Mouse (Mus musculus) MEL (cell line): ENCODE measurements around the gene Ifitm3. TPM values are rescaled to one million over a fixed set of nuclear protein-coding genes. Genes with fewer than 3 reads are reported as not detected.
"Not testable (repeated sequence)": the region's sequence is repeated elsewhere in the genome, so short reads cannot be mapped to it uniquely, and the experiment has no call there.

ENCODE experiments used
- DNase-seq: peaks from one replicate; pipeline ENCODE4 v3.0.0; 2011; ENCODE audit warnings: low read depth, low spot score
- H3K27ac ChIP-seq: 2 replicates; pipeline ENCODE4 v1.5.1; 2012; ENCODE audit warnings: low read depth, mild to moderate bottlenecking, control low read depth, low read length, moderate library complexity; ENCODE audit not compliant: control insufficient read depth
- H3K27me3 ChIP-seq, 2 experiments: fragments of 150-350 bp in 1 of 2; sonication (generic) in 1 of 2; 2 replicates each; pipeline ENCODE4 v1.6.1; 2012; ENCODE audit warnings: low read length in 2 of 2, mild to moderate bottlenecking in 2 of 2, improper control_type of control experiment in 1 of 2, moderate library complexity in 1 of 2; ENCODE audit not compliant: insufficient read depth in 2 of 2, control insufficient read depth in 1 of 2
- H3K36me3 ChIP-seq, 2 experiments: 2 replicates each; pipeline ENCODE4 v1.6.1; 2012 to 2014; ENCODE audit warnings: low read length in 2 of 2, improper control_type of control experiment in 1 of 2, inconsistent platforms in 1 of 2, mild to moderate bottlenecking in 1 of 2; ENCODE audit not compliant: insufficient read depth in 2 of 2, control insufficient read depth in 1 of 2
- H3K4me1 ChIP-seq, 2 experiments: fragments of 150-350 bp in 1 of 2; sonication (generic) in 1 of 2; 2 replicates each; pipeline ENCODE4 v1.6.1; 2012; ENCODE audit warnings: low read length in 2 of 2, improper control_type of control experiment in 1 of 2, mild to moderate bottlenecking in 1 of 2; ENCODE audit not compliant: insufficient read depth in 2 of 2, control insufficient read depth in 1 of 2
- H3K4me3 ChIP-seq, 2 experiments: fragments of 150-350 bp in 1 of 2; sonication (generic) in 1 of 2; 2 replicates each; pipeline ENCODE4 v1.5.1; 2012; ENCODE audit warnings: low read depth in 2 of 2, low read length in 2 of 2, mild to moderate bottlenecking in 2 of 2, moderate library complexity in 2 of 2, control low read depth in 1 of 2, improper control_type of control experiment in 1 of 2; ENCODE audit not compliant: control insufficient read depth in 1 of 2, insufficient read depth in 1 of 2
- H3K79me2 ChIP-seq: 2 replicates; pipeline ENCODE4 v1.6.1; 2012; ENCODE audit warnings: mild to moderate bottlenecking, low read length, moderate library complexity; ENCODE audit not compliant: control insufficient read depth, poor library complexity, insufficient read depth
- H3K9ac ChIP-seq: 2 replicates; pipeline ENCODE4 v1.6.1; 2012; ENCODE audit warnings: low read depth, mild to moderate bottlenecking, control low read depth, low read length, moderate library complexity; ENCODE audit not compliant: control insufficient read depth, poor library complexity, severe bottlenecking
- H3K9me3 ChIP-seq: fragments of 150-350 bp; sonication (generic); replicated peaks from 2 replicates; pipeline ENCODE4 v1.6.1; 2012; ENCODE audit warnings: mild to moderate bottlenecking, low read length, improper control_type of control experiment, moderate library complexity; ENCODE audit not compliant: insufficient read depth
- BHLHE40 ChIP-seq: IDR thresholded peaks from 2 replicates; pipeline ENCODE4 v1.6.1; 2012; ENCODE audit warnings: low read depth, mild to moderate bottlenecking, inconsistent platforms, low read length, improper control_type of control experiment, borderline replicate concordance
- CHD2 ChIP-seq: IDR thresholded peaks from 2 replicates; pipeline ENCODE4 v1.6.1; 2011; ENCODE audit warnings: low read length, improper control_type of control experiment
- CTCF ChIP-seq, 3 experiments: IDR thresholded peaks in 2 of 3; conservative IDR thresholded peaks in 1 of 3; 2 replicates each; pipeline ENCODE4 v1.5.1; 2011 to 2012; ENCODE audit warnings: low read length in 3 of 3, low read depth in 2 of 3, mild to moderate bottlenecking in 2 of 3, improper control_type of control experiment in 1 of 3, inconsistent platforms in 1 of 3, mixed read lengths in 1 of 3, moderate library complexity in 1 of 3; ENCODE audit not compliant: control insufficient read depth in 1 of 3, insufficient read depth in 1 of 3, poor library complexity in 1 of 3, severe bottlenecking in 1 of 3
- ELF1 ChIP-seq: IDR thresholded peaks from 2 replicates; pipeline ENCODE4 v1.6.1; 2014; ENCODE audit warnings: low read depth, mild to moderate bottlenecking, inconsistent platforms, low read length, improper control_type of control experiment, moderate library complexity
- GABPA ChIP-seq: IDR thresholded peaks from 2 replicates; pipeline ENCODE4 v1.6.1; 2012; ENCODE audit warnings: low read depth, mild to moderate bottlenecking, inconsistent platforms, low read length, improper control_type of control experiment, moderate library complexity
- MAFK ChIP-seq: IDR thresholded peaks from 2 replicates; pipeline ENCODE4 v1.6.1; 2011; ENCODE audit warnings: low read depth, mild to moderate bottlenecking, low read length, improper control_type of control experiment, borderline replicate concordance
- MAX ChIP-seq: IDR thresholded peaks from 2 replicates; pipeline ENCODE4 v1.6.1; 2011; ENCODE audit warnings: low read length, improper control_type of control experiment
- MEF2A ChIP-seq: IDR thresholded peaks from 2 replicates; pipeline ENCODE4 v1.6.1; 2014; ENCODE audit warnings: low read depth, mild to moderate bottlenecking, inconsistent platforms, low read length, improper control_type of control experiment; ENCODE audit not compliant: poor library complexity, insufficient replicate concordance, severe bottlenecking; ENCODE audit errors: extremely low read depth
- MXI1 ChIP-seq: IDR thresholded peaks from 2 replicates; pipeline ENCODE4 v1.6.1; 2011; ENCODE audit warnings: mild to moderate bottlenecking, low read depth, low read length, improper control_type of control experiment
- MYB ChIP-seq: IDR thresholded peaks from 2 replicates; pipeline ENCODE4 v1.6.1; 2011; ENCODE audit warnings: mild to moderate bottlenecking, low read depth, low read length, improper control_type of control experiment
- NELFE ChIP-seq: IDR thresholded peaks from 2 replicates; pipeline ENCODE4 v1.6.1; 2011; ENCODE audit warnings: low read depth, low read length, improper control_type of control experiment
- RCOR1 ChIP-seq: IDR thresholded peaks from 2 replicates; pipeline ENCODE4 v1.6.1; 2012; ENCODE audit warnings: low read depth, mild to moderate bottlenecking, inconsistent platforms, low read length, improper control_type of control experiment
- TAL1 ChIP-seq: IDR thresholded peaks from 2 replicates; pipeline ENCODE4 v1.6.1; 2012; ENCODE audit warnings: mild to moderate bottlenecking, inconsistent platforms, low read length, moderate library complexity, mixed read lengths
- USF1 ChIP-seq: IDR thresholded peaks from 2 replicates; pipeline ENCODE4 v1.6.1; 2014; ENCODE audit warnings: low read depth, mild to moderate bottlenecking, inconsistent platforms, low read length, improper control_type of control experiment, moderate library complexity
- USF2 ChIP-seq, 2 experiments: IDR thresholded peaks; 2 replicates each; pipeline ENCODE4 v1.6.1; 2011 to 2012; ENCODE audit warnings: improper control_type of control experiment in 2 of 2, low read length in 2 of 2, borderline replicate concordance in 1 of 2, inconsistent platforms in 1 of 2, low read depth in 1 of 2, mild to moderate bottlenecking in 1 of 2; ENCODE audit not compliant: insufficient read depth in 1 of 2
- ZC3H11A ChIP-seq: IDR thresholded peaks from 2 replicates; pipeline ENCODE4 v1.6.1; 2012; ENCODE audit warnings: low read depth, mild to moderate bottlenecking, inconsistent platforms, low read length, improper control_type of control experiment
- polyA plus RNA-seq, 2 experiments: library from polyadenylated mRNA; stranded (reverse) in 1 of 2; unstranded in 1 of 2; fragments of >175 nt in 1 of 2; fragments of >200 nt in 1 of 2; gene quantifications; 2 replicates each; pipeline versions ENCODE4 v1.2.1 to v1.2.4; 2012; ENCODE audit warnings: low replicate concordance in 2 of 2, low read depth in 1 of 2; ENCODE audit not compliant: insufficient read length in 2 of 2, insufficient read depth in 1 of 2, missing spikeins in 1 of 2
- total RNA-seq: library from RNA; depleted of rRNA; stranded (reverse); fragments of 300-350 nt; gene quantifications from 2 replicates; pipeline ENCODE4 v1.2.3, GENCODE M21; 2012

Ifitm3 gene
- total and polyA plus RNA-seq, 3 experiments: 6.4 to 12.8 TPM; not detected in 1

DNA sequence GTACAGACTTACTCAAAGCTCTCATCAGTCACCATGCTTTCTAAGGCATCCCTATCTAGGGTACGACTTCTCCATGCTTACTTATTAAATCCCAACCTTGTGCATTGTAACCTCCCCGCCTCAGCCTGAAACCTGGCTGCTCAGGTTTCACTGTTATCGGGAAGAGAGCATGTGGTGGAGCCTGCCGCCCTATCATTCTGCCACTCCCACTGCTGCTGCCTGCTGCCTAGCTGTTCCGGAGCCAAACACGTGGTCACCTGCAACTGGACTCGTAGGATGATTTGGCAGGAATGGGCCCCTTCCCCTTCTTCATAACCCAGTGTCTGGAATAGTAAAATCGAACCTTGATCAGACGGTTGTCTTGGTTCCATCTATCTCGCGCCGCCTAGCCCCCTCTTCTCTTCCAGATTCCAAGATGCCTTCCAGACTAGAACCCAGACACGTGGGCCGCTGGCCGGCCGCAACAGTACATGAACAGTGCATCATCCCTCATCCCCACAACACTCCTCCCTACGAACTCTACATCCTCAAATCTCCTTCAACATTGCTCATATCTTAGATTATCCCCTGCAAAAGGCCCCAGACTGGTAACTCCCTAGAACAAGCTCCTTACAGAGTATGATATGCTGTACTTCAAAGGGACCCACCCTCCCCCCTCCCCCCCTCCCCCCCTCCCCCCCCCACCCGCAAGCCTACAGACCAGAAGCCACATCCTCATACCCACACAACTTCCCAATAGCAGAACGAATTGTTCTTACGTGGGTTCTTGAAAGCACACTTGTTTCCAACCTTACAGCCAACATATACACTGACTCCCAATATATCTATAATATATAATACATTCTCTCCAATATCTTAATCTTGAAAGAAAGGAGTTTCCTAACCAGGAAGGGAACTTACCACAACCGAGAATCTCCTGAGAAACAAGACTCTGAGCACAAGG is 27.8 kb upstream of the Ifitm3 start (continued):
- TF ChIP-seq MEF2A (no peak), USF1 (peak; percentile 66), MAFK (no peak), TAL1 (peak; percentile 36; the same call in 1 of the 2 replicates), GABPA (no peak), ELF1 (no peak), MXI1 (peak; percentile 95), MYB (no peak), ZC3H11A (no peak), RCOR1 (no peak), NELFE (no peak), CTCF (IDR thresholded peaks at IDR 0.05 in 2 of 3, conservative IDR thresholded peaks at IDR 0.05 in 1 of 3; ENCODE audit: control insufficient read depth in 1 of 3, insufficient read depth in 1 of 3, low read depth in 2 of 3, low read length in 3 of 3, poor library complexity in 1 of 3, severe bottlenecking in 1 of 3) (no peak), USF2 (IDR thresholded peaks at IDR 0.05; ENCODE audit: borderline replicate concordance in 1 of 2, insufficient read depth in 1 of 2, low read depth in 1 of 2, low read length in 2 of 2) (no peak), MAX (peak; percentile 94)

DNA sequence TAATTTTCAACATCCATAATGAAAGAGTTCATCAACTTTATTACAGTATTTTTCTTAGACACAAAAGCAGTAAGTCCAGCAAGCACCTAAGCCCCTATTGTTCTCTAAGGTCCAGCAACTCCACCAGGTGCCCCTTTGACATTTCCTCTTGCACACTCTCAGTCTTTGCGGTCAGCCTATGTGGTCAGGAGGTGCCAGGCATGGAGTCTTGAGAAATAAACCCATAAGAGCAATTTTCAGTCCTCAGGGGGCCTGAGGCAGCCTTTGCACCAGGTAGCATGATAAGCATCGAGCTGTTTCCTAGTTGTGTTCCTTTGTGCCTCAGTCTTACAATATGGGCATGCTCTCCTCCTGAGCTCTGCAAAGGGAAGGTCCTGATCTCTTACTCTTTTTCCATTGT is 26.1 kb upstream of the Ifitm3 start:
- H3K9ac ChIP-seq, H3K4me3 ChIP-seq, H3K9me3 ChIP-seq, H3K27ac ChIP-seq, H3K4me1 ChIP-seq, DNase-seq, H3K79me2 ChIP-seq: not testable (repeated sequence)
- Histone ChIP-seq H3K36me3 (peaks cover 0 to 12% of the 10 kb centered on the region in 2 experiments; a peak in 2 of 4 replicates), H3K27me3 (peaks cover 8 to 10% of the 10 kb centered on the region in 2 experiments)

DNA sequence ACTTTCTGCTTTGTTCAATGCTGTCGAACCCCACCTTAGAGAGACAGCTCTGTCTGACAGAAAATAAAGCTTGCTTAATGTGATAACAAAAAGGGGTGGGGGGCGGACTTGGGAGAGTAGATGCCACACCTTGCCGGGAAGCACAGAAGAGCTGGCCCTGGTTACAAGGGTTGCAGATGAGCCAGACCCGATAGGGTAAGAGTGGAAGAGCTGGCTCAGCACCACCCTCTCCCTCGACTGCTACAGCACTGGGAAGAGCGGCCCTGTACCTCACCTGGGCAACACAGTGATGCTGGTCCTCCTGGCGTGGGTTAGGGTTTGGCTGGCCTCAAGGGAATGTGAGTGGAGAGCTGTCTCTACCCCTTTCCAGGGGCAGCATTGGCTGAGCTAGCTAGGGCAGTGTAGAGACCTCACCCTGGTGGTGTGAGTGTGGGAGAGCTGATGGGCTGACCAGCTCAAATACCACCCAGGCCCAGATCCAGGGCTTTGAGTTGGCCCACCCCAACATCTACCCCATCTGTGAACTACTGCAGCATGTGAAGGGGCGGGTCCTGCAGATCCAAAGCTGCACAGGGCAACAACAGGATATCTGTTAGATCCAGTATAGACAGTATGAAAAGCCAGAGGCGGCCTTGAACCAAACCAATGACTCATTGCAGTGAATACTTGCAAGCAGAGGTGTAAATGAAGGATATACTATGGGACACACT is 22.0 kb upstream of the Ifitm3 start:
- Histone ChIP-seq H3K4me3 (no peak overlapping the region), H3K9ac (no peak overlapping the region), H3K9me3 (no peaks in the 10 kb centered on the region), H3K27ac (no peak overlapping the region), H3K36me3 (peaks cover 0 to under 1% of the 10 kb centered on the region in 2 experiments; a peak in 1 of 4 replicates), H3K4me1 (peaks cover 0 to 1% of the 10 kb centered on the region in 2 experiments; a peak in 2 of 4 replicates), H3K79me2 (no peaks in the 10 kb centered on the region), H3K27me3 (peaks cover 10% of the 10 kb centered on the region in 2 experiments)
- no peak for DNase-seq
- TF ChIP-seq CHD2 (no peak), BHLHE40 (no peak), MAX (no peak)
